Mouse (Mus musculus): ENCODE results near the gene Sp1. TPM values are rescaled to one million over a fixed set of nuclear protein-coding genes. Genes with fewer than 3 reads are reported as not detected.

The Sp1 gene
- polyA plus RNA-seq, 1 experiment from 2014 or later, result 12.5 TPM

DNA sequence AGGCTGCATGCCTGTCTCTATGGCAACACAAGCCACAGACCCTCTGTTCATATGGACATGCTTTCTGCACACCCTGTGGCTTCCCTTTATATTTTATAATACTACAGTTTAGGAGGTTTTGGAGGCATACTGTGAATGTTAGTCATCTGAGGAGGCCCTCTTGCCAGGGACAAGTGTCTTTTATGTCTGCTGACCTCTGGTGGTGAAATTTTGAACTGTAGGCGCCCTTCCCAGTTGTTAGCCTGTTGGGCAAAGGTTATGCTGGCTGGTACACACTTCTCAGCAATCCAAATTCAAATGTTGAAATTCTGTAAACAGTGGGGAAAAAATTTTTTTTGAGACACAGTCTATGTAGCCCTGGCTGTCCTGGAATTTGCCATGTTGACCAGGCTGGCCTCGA, 36.5 kb downstream of the Sp1 start:
- no peak overlapping the region for H3K9ac ChIP-seq (ENCODE audit: low read length)
- ATAC-seq (replicated peaks; ENCODE audit: low FRiP score) (no peak; the same call in 1 of the 2 replicates), DNase-seq (ENCODE audit: low spot score) (peak; percentile 88)
- H3K9me3 ChIP-seq (ENCODE audit: control insufficient read depth, low read length), result no peaks in the 10 kb centered on the region
- no peak overlapping the region for H3K27ac ChIP-seq (ENCODE audit: low read depth, low read length)
- WGBS, result 47% methylated on average over 2 of the region's 2 CpGs
- no peaks in the 10 kb centered on the region for H3K36me3 ChIP-seq (ENCODE audit: control insufficient read depth, insufficient read depth, low read length)
- H3K4me2 ChIP-seq (ENCODE audit: low read depth, low read length, severe bottlenecking), result no peak overlapping the region
- no peaks in the 10 kb centered on the region for H3K4me1 ChIP-seq (replicated peaks; ENCODE audit: control insufficient read depth, insufficient read depth, low read length)
- H3K4me3 ChIP-seq (ENCODE audit: low read depth, low read length), result no peak overlapping the region
- no peaks in the 10 kb centered on the region for H3K27me3 ChIP-seq (ENCODE audit: control insufficient read depth, insufficient read depth, low read length)

DNA sequence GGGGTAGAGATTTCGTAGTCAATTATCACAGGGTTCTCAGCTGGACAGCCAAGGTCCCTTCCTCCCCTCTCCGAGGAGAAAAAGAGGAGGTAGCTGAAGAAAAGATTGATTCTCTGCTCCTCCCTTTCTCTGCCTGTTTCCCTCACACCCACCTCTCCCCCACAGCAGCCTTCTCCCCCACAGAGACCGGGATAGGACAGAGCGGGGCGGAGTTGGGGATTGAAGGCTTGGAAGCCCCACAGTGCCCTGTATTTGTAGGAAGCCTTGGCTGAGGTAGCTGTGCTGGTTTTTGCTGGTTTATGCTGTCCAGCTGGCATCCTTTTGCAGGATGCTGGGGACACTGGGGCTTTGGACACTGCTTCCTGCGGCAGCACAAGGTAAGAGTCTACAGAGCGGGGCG, 39.2 kb downstream of the Sp1 start, which contains the start of gene Amhr2:
Gene Amhr2 (plus strand): TSS at position 222 of the 400 bp plus-strand sequence.
- Histone ChIP-seq H3K9ac (ENCODE audit: low read length) (no peak within 1 kb of the TSS), H3K4me3 (ENCODE audit: low read depth, low read length) (no peak within 1 kb of the TSS), H3K27ac (ENCODE audit: low read depth, low read length) (no peak within 1 kb of the TSS), H3K4me2 (ENCODE audit: low read depth, low read length, severe bottlenecking) (no peak within 1 kb of the TSS), H3K36me3 (ENCODE audit: control insufficient read depth, insufficient read depth, low read length) (no peaks in the 10 kb centered on the region), H3K4me1 (replicated peaks; ENCODE audit: control insufficient read depth, insufficient read depth, low read length) (no peaks in the 10 kb centered on the region), H3K27me3 (ENCODE audit: control insufficient read depth, insufficient read depth, low read length) (no peaks in the 10 kb centered on the region), H3K9me3 (ENCODE audit: control insufficient read depth, low read length) (no peaks in the 10 kb centered on the region)
- 69% methylated on average over 8 of the region's 8 CpGs for WGBS
- DNase-seq (ENCODE audit: low spot score), result no peak
- no peak for ATAC-seq (replicated peaks; ENCODE audit: low FRiP score)

DNA sequence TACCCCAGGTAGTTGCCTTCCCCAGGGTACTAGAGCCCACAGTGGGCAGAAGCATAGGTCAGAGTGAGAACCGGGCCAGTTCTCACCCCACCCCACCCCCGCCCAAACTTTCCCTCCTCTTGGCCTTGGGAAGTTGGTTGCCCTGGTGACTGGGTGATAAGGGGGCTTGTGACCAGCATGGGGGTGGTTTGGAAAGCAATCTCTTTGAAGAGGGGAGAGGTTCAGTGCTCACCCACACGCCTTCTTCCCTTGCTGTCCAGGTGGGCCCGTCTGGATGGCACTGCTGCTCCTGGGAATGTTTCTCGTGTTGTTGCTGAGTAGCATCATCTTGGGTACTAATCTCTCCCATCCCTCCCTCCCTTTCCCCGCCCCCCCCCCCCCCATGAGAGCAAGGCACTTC, 40.5 kb downstream of the Sp1 start:
- no peak for DNase-seq (ENCODE audit: low spot score)
- Histone ChIP-seq H3K4me3 (ENCODE audit: low read depth, low read length) (no peak overlapping the region), H3K9ac (ENCODE audit: low read length) (no peak overlapping the region), H3K27me3 (ENCODE audit: control insufficient read depth, insufficient read depth, low read length) (no peaks in the 10 kb centered on the region), H3K4me2 (ENCODE audit: low read depth, low read length, severe bottlenecking) (no peak overlapping the region), H3K9me3 (ENCODE audit: control insufficient read depth, low read length) (no peaks in the 10 kb centered on the region), H3K4me1 (replicated peaks; ENCODE audit: control insufficient read depth, insufficient read depth, low read length) (no peaks in the 10 kb centered on the region), H3K27ac (ENCODE audit: low read depth, low read length) (no peak overlapping the region), H3K36me3 (ENCODE audit: control insufficient read depth, insufficient read depth, low read length) (no peaks in the 10 kb centered on the region)
- WGBS, result 67% methylated on average over 5 of the region's 6 CpGs
- ATAC-seq (replicated peaks; ENCODE audit: low FRiP score), result no peak

DNA sequence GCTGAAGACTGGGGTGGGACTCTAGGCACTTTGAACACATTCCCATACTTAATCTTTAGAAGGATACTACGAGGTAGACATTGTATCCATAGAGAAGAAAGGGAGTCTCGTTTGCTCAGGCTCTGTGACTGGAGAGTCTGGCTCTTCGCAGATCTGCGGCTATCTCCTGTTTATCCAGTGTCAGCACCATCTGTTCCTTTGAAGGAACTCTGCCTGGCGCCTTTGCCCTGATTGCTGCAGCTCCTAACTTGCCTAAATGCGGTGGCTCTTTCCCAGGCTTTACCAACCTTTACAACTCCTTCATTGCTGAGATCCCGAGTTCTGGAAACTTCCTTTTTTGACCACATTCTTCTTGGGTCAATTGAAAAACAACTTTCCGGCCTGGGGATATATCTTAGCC, 43.4 kb downstream of the Sp1 start:
- H3K9me3 ChIP-seq (ENCODE audit: control insufficient read depth, low read length), result no peaks in the 10 kb centered on the region
- DNase-seq (ENCODE audit: low spot score) (no peak), ATAC-seq (replicated peaks; ENCODE audit: low FRiP score) (no peak)
- 75% methylated on average over 8 of the region's 8 CpGs for WGBS
- H3K4me3 ChIP-seq (ENCODE audit: low read depth, low read length), result no peak overlapping the region
- no peak overlapping the region for H3K27ac ChIP-seq (ENCODE audit: low read depth, low read length)
- no peak overlapping the region for H3K4me2 ChIP-seq (ENCODE audit: low read depth, low read length, severe bottlenecking)
- no peaks in the 10 kb centered on the region for H3K36me3 ChIP-seq (ENCODE audit: control insufficient read depth, insufficient read depth, low read length)
- no peaks in the 10 kb centered on the region for H3K4me1 ChIP-seq (replicated peaks; ENCODE audit: control insufficient read depth, insufficient read depth, low read length)
- no peak overlapping the region for H3K9ac ChIP-seq (ENCODE audit: low read length)
- H3K27me3 ChIP-seq (ENCODE audit: control insufficient read depth, insufficient read depth, low read length), result no peaks in the 10 kb centered on the region

DNA sequence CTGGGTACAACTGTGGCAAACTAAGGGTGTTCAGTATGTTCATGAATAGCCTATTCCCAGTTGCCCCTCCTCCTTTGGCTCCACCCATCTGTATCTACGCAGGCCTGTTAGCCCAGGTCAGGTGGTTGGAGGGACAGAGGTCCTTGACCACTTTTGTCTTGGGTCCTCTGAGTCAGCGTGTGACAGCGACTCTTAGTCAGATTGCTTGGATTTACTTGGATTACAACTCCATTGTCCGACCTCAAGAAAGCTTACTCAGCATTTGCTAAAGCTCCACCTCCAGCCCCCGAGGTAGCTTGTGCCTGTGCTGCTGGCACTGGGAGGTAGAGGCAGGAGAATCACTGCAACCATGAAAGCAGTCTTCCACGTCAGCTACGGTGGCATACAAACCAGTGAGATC, 45.0 kb downstream of the Sp1 start:
- WGBS, result 26% methylated on average over 7 of the region's 7 CpGs
- ATAC-seq (replicated peaks; ENCODE audit: low FRiP score), result no peak
- no peaks in the 10 kb centered on the region for H3K4me1 ChIP-seq (replicated peaks; ENCODE audit: control insufficient read depth, insufficient read depth, low read length)

DNA sequence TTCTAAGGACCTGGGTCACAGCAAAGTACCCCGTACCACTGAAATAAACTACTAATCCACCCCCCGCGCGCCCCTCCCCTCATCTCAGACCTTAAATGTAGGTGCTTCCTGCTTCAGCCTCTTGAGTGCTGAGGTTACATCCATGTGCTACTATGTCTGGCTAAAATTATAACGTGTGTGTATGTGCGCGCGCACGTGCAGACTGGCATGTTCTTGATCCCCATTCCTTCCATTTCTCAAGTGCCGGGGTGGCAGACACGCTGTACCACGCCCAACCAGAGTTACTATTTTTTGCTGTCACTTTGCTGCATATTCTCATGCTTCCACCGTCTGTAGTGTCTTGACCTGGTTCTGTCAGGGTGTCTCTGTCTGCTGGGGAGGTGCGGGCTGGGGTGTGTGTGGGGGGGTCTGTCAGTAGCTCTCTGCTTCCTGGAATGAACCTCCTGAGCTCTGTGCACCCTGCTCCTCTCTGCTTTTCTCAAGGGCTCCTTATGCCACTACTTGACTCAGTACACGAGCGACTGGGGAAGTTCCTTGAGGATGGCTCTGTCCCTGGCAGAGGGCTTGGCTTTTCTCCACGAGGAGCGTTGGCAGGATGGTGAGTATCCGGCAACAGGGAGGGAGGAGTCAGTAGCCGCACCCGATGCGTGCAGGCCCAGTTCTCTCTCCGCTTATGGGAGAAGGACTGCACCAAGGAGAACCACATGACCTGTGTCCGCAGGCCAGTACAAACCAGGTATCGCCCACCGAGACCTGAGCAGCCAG, 45.9 kb downstream of the Sp1 start:
- no peaks in the 10 kb centered on the region for H3K9me3 ChIP-seq (ENCODE audit: control insufficient read depth, low read length)
- no peaks in the 10 kb centered on the region for H3K4me1 ChIP-seq (replicated peaks; ENCODE audit: control insufficient read depth, insufficient read depth, low read length)
- H3K36me3 ChIP-seq (ENCODE audit: control insufficient read depth, insufficient read depth, low read length), result no peaks in the 10 kb centered on the region
- no peak overlapping the region for H3K9ac ChIP-seq (ENCODE audit: low read length)
- no peaks in the 10 kb centered on the region for H3K27me3 ChIP-seq (ENCODE audit: control insufficient read depth, insufficient read depth, low read length)
- ATAC-seq (replicated peaks; ENCODE audit: low FRiP score) (no peak), DNase-seq (ENCODE audit: low spot score) (no peak)
- 91% methylated on average over 26 of the region's 26 CpGs for WGBS
- no peak overlapping the region for H3K27ac ChIP-seq (ENCODE audit: low read depth, low read length)
- no peak overlapping the region for H3K4me2 ChIP-seq (ENCODE audit: low read depth, low read length, severe bottlenecking)
- H3K4me3 ChIP-seq (ENCODE audit: low read depth, low read length), result no peak overlapping the region

More for the DNA sequence above, 45.0 kb downstream of the Sp1 start:
- Histone ChIP-seq H3K4me3 (ENCODE audit: low read depth, low read length) (no peak overlapping the region), H3K27ac (ENCODE audit: low read depth, low read length) (no peak overlapping the region), H3K9ac (ENCODE audit: low read length) (no peak overlapping the region), H3K27me3 (ENCODE audit: control insufficient read depth, insufficient read depth, low read length) (no peaks in the 10 kb centered on the region), H3K9me3 (ENCODE audit: control insufficient read depth, low read length) (no peaks in the 10 kb centered on the region), H3K4me2 (ENCODE audit: low read depth, low read length, severe bottlenecking) (no peak overlapping the region), H3K36me3 (ENCODE audit: control insufficient read depth, insufficient read depth, low read length) (no peaks in the 10 kb centered on the region)
- no peak for DNase-seq (ENCODE audit: low spot score)

DNA sequence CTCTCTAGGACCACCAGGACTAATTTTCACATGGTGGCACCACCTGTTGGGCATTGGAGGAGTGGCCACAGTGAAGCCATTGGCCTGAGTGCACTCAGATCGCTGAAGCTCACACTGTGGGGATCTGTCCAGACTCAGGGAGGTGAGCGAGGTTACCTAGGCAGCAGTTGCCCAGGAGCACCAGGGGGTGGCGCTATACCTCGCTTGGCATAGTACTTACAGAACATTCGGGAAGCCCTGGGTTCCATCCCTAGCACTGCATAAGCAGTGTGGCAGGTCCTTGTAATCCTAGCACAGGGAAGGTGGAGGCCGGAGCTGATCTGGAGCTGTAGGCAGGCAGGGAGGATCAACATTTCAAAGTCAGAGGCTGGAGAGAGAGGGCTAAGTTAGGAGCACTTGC, 50.0 kb downstream of the Sp1 start:
- H3K27me3 ChIP-seq (ENCODE audit: control insufficient read depth, insufficient read depth, low read length), result no peaks in the 10 kb centered on the region
- H3K36me3 ChIP-seq (ENCODE audit: control insufficient read depth, insufficient read depth, low read length), result no peaks in the 10 kb centered on the region
- WGBS, result 34% methylated on average over 6 of the region's 6 CpGs
- no peaks in the 10 kb centered on the region for H3K9me3 ChIP-seq (ENCODE audit: control insufficient read depth, low read length)
- no peak overlapping the region for H3K9ac ChIP-seq (ENCODE audit: low read length)
- no peaks in the 10 kb centered on the region for H3K4me1 ChIP-seq (replicated peaks; ENCODE audit: control insufficient read depth, insufficient read depth, low read length)
- DNase-seq (ENCODE audit: low spot score) (peak; percentile 58), ATAC-seq (replicated peaks; ENCODE audit: low FRiP score) (no peak)
- H3K27ac ChIP-seq (ENCODE audit: low read depth, low read length), result no peak overlapping the region
- H3K4me2 ChIP-seq (ENCODE audit: low read depth, low read length, severe bottlenecking), result no peak overlapping the region
- no peak overlapping the region for H3K4me3 ChIP-seq (ENCODE audit: low read depth, low read length)

DNA sequence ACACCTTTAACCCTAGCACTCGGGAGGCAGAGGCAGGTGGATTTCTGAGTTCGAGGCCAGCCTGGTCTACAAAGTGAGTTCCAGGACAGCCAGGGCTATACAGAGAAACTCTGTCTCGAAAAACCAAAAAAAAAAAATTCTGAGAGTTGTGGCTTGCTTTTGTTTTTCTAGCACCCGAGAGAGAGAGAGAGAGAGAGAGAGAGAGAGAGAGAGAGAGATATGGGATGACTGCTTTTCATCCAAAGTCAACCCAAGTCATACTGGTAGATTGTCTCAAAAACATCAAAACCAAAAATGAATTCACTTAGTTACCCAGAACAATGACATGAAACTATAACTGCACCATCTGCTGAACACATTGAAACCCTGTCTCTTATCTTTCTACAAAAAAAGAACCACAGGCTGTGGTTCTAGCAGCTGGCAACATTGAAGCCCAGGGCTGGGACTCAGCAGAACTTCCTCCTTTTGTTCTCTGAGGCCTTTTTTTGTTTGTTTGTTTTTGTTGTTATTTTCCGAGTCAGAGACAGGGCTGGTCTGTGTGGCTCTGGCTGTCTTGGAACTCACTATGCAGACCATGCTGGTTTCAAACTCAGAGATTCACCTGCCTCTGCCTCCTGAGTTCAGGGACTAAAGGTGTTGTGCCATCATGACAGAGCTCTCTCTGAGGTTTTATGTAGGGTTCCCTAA, 52.2 kb downstream of the Sp1 start:
- Histone ChIP-seq H3K9ac (ENCODE audit: low read length) (no peak overlapping the region), H3K4me3 (ENCODE audit: low read depth, low read length) (peak overlapping the region; percentile 43; the same call in 1 of the 2 replicates), H3K4me2 (ENCODE audit: low read depth, low read length, severe bottlenecking) (peak overlapping the region; percentile 50; the same call in 1 of the 2 replicates), H3K27me3 (ENCODE audit: control insufficient read depth, insufficient read depth, low read length) (no peaks in the 10 kb centered on the region), H3K4me1 (replicated peaks; ENCODE audit: control insufficient read depth, insufficient read depth, low read length) (no peaks in the 10 kb centered on the region), H3K9me3 (ENCODE audit: control insufficient read depth, low read length) (no peaks in the 10 kb centered on the region), H3K27ac (ENCODE audit: low read depth, low read length) (no peak overlapping the region), H3K36me3 (ENCODE audit: control insufficient read depth, insufficient read depth, low read length) (no peaks in the 10 kb centered on the region)
- WGBS, result 75% methylated on average over 5 of the region's 5 CpGs
- DNase-seq (ENCODE audit: low spot score) (no peak), ATAC-seq (replicated peaks; ENCODE audit: low FRiP score) (no peak)
